Mouse (Mus musculus) lung, embryonic 16.5 days (tissue): Measurements from ENCODE around the gene Ilk. TPM values are rescaled to one million over a fixed set of nuclear protein-coding genes. Genes with fewer than 3 reads are reported as not detected.

ENCODE experiments used
- ATAC-seq: fragments of 200-750 bp; cut with Nextera tagmentation; 2 replicates; pipeline ENCODE4 v1.8.0; 2017; ENCODE audit warnings: low read depth, mild to moderate bottlenecking, moderate library complexity
- H3K27ac ChIP-seq: fragments of 300-500 bp; sonication (generic); 2 replicates; pipeline ENCODE4 v1.5.1; 2014; ENCODE audit warnings: mild to moderate bottlenecking, control low read depth, low read length
- H3K27me3 ChIP-seq: fragments of 300-500 bp; sonication (generic); 2 replicates; pipeline ENCODE4 v1.6.1; 2014; ENCODE audit warnings: low read depth, low read length, mixed read lengths; ENCODE audit not compliant: control insufficient read depth, insufficient read depth
- H3K36me3 ChIP-seq: fragments of 300-500 bp; sonication (generic); 2 replicates; pipeline ENCODE4 v1.6.1; 2014; ENCODE audit warnings: low read length; ENCODE audit not compliant: control insufficient read depth, insufficient read depth
- H3K4me1 ChIP-seq: fragments of 300-500 bp; sonication (generic); replicated peaks from 2 replicates; pipeline ENCODE4 v1.6.1; 2014; ENCODE audit warnings: low read length, mixed read lengths; ENCODE audit not compliant: control insufficient read depth, insufficient read depth
- H3K4me2 ChIP-seq: fragments of 300-500 bp; sonication (generic); 2 replicates; pipeline ENCODE4 v1.6.1; 2014; ENCODE audit warnings: low read depth, low read length, control low read depth
- H3K4me3 ChIP-seq: fragments of 300-500 bp; sonication (generic); 2 replicates; pipeline ENCODE4 v1.5.1; 2014; ENCODE audit warnings: mild to moderate bottlenecking, low read length, control low read depth
- H3K9ac ChIP-seq: fragments of 300-500 bp; sonication (generic); 2 replicates; pipeline ENCODE4 v1.6.1; 2014; ENCODE audit warnings: low read length, control low read depth
- H3K9me3 ChIP-seq: fragments of 300-500 bp; sonication (generic); 2 replicates; pipeline ENCODE4 v1.6.1; 2016; ENCODE audit warnings: low read length; ENCODE audit not compliant: control insufficient read depth
- WGBS: fragments of 180-500 bp; shearing (Covaris S2); extraction: QIAGEN DNeasy Blood & Tissue Kit; methylation state at CpG from one replicate; pipeline ENCODE4 v1.1.7; 2014; 5-methylcytosine and 5-hydroxymethylcytosine counted together
- polyA plus RNA-seq: library from polyadenylated mRNA; unstranded; fragments of >200 nt; fragmentation: Nextera tagmentation; extraction: Ambion mirVana; gene quantifications from 2 replicates; pipeline ENCODE4 v1.2.1, GENCODE M21; 2015

Ilk gene
- polyA plus RNA-seq, 1 experiment from 2014 or later = 413 TPM

DNA sequence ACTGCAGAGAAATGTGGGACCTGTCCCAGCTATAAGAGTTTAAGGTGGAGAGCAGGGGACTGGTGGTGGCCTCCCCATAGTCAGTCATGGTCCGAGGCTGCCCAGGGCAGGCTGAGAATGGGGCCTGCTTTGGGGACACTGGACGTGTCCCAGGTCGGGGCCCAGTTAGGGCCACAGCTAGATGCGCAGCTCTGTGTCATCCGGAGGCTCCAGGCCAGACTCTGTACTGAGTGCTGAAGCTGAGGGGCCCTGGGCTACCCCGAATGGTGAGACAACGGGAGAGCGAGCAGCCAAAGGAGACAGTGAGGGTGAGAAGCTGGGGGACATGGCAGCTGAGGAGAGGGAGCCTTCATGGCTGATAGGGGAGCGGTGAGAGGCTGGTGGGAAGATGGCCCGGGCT, 16.9 kb downstream of the Ilk start:
- WGBS = 86% methylated on average over 10 of the region's 10 CpGs
- H3K9me3 ChIP-seq = no peaks in the 10 kb centered on the region
- H3K36me3 ChIP-seq = peaks cover 16% of the 10 kb centered on the region
- H3K27me3 ChIP-seq = no peaks in the 10 kb centered on the region
- peaks cover 6% of the 10 kb centered on the region; the same call in 1 of the 2 replicates for H3K4me1 ChIP-seq
- H3K4me3 ChIP-seq = no peak overlapping the region
- ATAC-seq = no peak
- H3K9ac ChIP-seq = no peak overlapping the region
- H3K27ac ChIP-seq = no peak overlapping the region
- no peak overlapping the region for H3K4me2 ChIP-seq

DNA sequence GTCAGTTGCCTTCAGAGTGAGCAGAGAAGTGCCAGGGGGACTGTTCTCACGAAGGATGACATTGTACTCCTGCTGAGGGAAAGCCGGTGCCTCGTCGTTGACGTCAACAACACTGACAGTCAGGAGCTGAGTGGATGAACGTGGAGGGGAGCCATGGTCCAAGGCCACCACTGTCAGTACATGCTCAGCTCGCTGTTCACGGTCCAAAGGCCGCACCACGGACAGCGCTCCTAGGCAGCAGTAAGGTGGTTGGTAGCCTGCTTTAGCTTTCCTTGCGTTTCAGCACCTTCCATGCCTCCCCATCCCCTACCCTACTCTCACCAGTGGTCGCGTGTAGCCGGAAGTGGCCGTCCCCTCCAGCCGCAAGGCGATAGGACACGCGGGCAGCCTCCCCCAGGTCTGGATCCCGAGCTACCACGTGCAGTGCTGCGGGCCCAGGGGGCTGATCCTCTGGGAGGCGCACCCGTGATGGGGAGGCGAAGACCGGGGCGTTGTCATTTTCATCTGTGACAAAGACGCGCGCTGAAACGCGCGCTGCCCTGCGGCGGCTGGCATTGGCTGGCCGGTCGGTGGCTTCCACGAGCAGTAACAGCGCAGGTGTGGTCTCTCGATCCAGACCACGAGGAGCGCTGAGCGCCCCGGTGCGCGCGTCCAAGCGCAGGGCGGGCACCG, 25.6 kb downstream of the Ilk start:
- H3K27me3 ChIP-seq = no peaks in the 10 kb centered on the region
- no peak overlapping the region for H3K9ac ChIP-seq
- ATAC-seq = peak; percentile 12
- H3K4me1 ChIP-seq = no peaks in the 10 kb centered on the region
- H3K4me2 ChIP-seq = peak overlapping the region; percentile 40
- H3K36me3 ChIP-seq = peaks cover 52% of the 10 kb centered on the region
- H3K4me3 ChIP-seq = peak overlapping the region; percentile 16; the same call in 1 of the 2 replicates
- WGBS = 48% methylated on average over 51 of the region's 51 CpGs
- H3K27ac ChIP-seq = no peak overlapping the region
- no peaks in the 10 kb centered on the region for H3K9me3 ChIP-seq

DNA sequence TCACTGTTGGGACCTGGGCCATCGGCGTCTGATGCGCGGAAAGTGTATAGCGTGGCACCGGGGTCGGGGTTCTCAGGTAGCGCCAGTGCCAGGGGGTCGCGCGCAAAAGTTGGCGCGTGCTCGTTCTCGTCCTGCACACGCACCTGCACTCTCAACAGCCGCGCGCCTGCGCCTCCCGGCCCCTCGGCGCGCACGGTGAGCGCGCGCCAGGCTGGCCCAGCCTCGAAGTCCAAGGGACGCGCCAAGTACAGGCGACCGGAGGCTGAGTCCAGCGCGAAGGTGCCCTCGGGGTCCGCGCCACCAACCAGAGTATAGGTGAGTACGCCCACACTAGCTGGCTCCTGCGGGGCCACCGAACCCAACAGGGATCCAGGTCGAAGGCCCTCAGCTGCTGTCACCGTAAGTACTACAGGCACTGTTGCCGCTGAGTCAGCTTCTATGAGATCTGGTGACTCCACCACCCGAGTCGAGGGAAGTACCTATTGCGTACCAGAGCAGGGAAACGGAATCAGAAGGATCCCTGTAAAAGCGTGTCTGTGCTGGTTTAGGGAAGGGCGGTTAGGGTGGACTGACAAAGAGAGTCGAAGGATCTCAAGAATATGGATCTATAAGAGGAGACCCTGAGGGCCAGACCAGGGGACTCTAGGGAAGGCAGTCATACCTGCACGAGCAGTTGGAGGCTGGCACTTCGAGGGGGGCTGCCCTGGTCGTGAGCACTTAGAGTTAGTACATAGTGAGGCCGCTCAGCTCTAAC, 26.3 kb downstream of the Ilk start:
- Histone ChIP-seq H3K4me3 (peak overlapping the region; percentile 16; the same call in 1 of the 2 replicates), H3K4me1 (peaks cover 4% of the 10 kb centered on the region; the same call in 1 of the 2 replicates), H3K36me3 (peaks cover 47% of the 10 kb centered on the region), H3K4me2 (peak overlapping the region; percentile 40), H3K9me3 (no peaks in the 10 kb centered on the region), H3K27ac (no peak overlapping the region), H3K9ac (no peak overlapping the region), H3K27me3 (no peaks in the 10 kb centered on the region)
- WGBS = 55% methylated on average over 55 of the region's 55 CpGs
- peak; percentile 18; the same call in 1 of the 2 replicates for ATAC-seq

DNA sequence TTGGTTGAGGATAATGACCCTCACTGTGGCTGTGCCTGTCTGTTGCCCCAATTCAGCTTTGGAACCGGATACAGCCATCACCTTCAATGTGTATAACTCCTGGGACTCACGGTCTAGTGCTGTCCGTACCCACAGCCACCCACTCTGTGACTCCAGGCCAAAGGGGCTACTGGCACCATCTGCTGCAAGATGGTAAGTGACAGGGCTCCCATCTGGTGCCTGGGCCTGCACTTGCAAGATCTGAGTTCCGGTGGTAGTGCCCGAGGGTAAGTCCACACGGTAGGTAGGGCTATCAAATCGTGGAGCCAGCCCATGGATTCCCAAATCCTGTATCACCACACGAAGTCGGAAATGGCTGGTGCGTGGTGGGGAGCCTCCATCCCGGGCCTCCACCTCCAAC, 27.9 kb downstream of the Ilk start:
- no peak for ATAC-seq
- H3K9ac ChIP-seq = no peak overlapping the region
- H3K4me2 ChIP-seq = no peak overlapping the region
- no peak overlapping the region for H3K4me3 ChIP-seq
- no peaks in the 10 kb centered on the region for H3K27me3 ChIP-seq
- 91% methylated on average over 11 of the region's 11 CpGs for WGBS
- H3K9me3 ChIP-seq = no peaks in the 10 kb centered on the region
- H3K36me3 ChIP-seq = peaks cover 42% of the 10 kb centered on the region
- no peak overlapping the region for H3K27ac ChIP-seq
- H3K4me1 ChIP-seq = peaks cover 6% of the 10 kb centered on the region; the same call in 1 of the 2 replicates

DNA sequence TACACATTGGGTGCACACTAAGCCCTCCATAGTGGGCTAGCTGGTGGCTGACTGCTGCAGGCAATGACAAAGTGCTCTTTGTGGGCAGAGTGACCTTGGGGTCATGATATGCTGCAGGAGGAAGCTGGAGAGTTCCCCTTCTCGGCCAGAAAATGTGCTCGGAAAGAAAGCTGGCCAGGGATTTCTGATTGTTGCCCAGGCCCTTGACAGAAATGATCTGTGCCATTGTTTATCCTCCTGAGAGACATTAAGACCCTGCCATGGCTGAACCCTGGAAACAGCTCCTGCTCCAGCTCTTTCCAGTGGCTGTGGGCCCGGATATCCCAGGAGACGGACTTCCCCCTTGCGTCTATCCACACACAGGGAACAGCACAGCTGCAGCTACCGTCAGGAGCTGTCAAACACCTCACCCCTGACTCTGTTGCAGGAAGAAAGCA, 31.4 kb downstream of the Ilk start:
- WGBS = 13% methylated on average over 6 of the region's 6 CpGs
- Histone ChIP-seq H3K9me3 (no peaks in the 10 kb centered on the region), H3K27me3 (no peaks in the 10 kb centered on the region), H3K9ac (peak overlapping the region; percentile 30; the same call in 1 of the 2 replicates), H3K27ac (peak overlapping the region; percentile 50), H3K4me2 (no peak overlapping the region), H3K36me3 (peaks cover 41% of the 10 kb centered on the region), H3K4me3 (no peak overlapping the region), H3K4me1 (peaks cover 8% of the 10 kb centered on the region; the same call in 1 of the 2 replicates)
- peak; percentile 61 for ATAC-seq

DNA sequence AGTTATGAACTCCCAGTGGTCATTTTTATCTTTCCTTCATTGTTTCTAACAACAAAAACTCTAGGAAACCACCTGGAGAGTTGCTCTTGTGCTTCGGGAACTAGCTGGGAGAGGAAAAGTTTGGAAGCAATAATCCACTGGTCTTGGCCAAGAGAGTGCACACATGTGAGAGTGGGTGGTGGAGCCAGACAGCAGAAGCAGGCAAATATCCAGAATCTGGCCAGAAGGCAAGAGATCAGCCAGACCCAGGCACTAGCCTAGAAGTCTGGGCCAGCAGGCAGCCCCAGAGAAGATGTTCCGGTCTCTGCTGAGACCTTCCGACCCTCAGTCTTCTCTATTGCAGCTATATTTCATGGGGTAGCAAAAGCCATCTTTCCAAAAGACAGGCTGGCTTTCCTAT, 33.6 kb downstream of the Ilk start:
- peaks cover 27% of the 10 kb centered on the region for H3K36me3 ChIP-seq
- WGBS = 80% methylated on average over 3 of the region's 3 CpGs
- no peak overlapping the region for H3K27ac ChIP-seq
- no peak overlapping the region for H3K9ac ChIP-seq
- no peak for ATAC-seq
- no peaks in the 10 kb centered on the region for H3K27me3 ChIP-seq
- no peak overlapping the region for H3K4me3 ChIP-seq
- H3K4me2 ChIP-seq = no peak overlapping the region
- no peaks in the 10 kb centered on the region for H3K9me3 ChIP-seq
- peaks cover 24% of the 10 kb centered on the region for H3K4me1 ChIP-seq

DNA sequence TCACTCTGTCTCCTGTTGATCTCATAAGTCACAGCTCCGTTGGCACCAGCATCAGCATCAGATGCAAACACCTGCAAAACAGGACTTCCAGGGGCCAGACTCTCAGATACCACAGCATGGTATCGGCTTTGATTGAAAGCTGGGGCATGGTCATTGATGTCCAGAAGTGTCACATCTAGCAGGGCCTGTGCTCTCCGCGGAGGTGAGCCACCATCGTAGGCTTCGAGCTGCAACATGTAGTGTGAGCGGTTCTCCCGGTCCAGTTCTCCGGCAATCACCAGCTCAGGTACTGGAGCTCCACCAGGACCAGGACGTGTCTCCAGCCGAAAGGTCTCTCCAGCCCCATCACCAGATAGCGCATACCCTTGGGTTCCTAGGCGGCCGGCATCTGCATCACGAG, 35.9 kb downstream of the Ilk start:
- H3K27ac ChIP-seq = no peak overlapping the region
- 93% methylated on average over 15 of the region's 15 CpGs for WGBS
- ATAC-seq = no peak
- no peaks in the 10 kb centered on the region for H3K9me3 ChIP-seq
- no peak overlapping the region for H3K4me2 ChIP-seq
- H3K36me3 ChIP-seq = peaks cover 17% of the 10 kb centered on the region
- no peaks in the 10 kb centered on the region for H3K27me3 ChIP-seq
- H3K4me1 ChIP-seq = peaks cover 24% of the 10 kb centered on the region
- no peak overlapping the region for H3K4me3 ChIP-seq
- H3K9ac ChIP-seq = no peak overlapping the region

DNA sequence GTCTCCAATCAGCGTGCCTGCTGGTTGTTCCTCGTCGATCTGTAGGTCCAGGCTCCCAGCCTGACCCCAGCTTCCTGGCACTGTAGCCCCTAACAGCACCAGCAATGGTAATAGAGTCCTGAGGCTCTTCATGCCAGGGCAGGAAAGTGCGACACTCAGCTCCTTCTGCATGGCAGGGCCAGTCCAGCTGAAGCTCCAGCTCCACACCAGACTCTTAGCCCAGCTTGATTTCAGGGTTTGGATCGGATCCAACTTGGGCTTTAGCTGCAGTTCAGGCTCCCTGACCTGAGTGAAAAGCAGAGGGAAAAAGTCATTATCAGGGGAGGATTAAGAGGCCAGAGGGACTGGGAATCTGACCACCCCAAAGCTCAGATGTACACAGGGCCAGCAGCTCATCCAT, 36.6 kb downstream of the Ilk start:
- Histone ChIP-seq H3K4me2 (no peak overlapping the region), H3K4me3 (no peak overlapping the region), H3K9ac (no peak overlapping the region), H3K9me3 (no peaks in the 10 kb centered on the region), H3K4me1 (peaks cover 27% of the 10 kb centered on the region), H3K36me3 (peaks cover 17% of the 10 kb centered on the region), H3K27ac (peak overlapping the region; percentile 65), H3K27me3 (no peaks in the 10 kb centered on the region)
- WGBS = 75% methylated on average over 5 of the region's 5 CpGs
- 0 out of 2 replicates have a peak, but pooled peaks have one; percentile 24 for ATAC-seq

DNA sequence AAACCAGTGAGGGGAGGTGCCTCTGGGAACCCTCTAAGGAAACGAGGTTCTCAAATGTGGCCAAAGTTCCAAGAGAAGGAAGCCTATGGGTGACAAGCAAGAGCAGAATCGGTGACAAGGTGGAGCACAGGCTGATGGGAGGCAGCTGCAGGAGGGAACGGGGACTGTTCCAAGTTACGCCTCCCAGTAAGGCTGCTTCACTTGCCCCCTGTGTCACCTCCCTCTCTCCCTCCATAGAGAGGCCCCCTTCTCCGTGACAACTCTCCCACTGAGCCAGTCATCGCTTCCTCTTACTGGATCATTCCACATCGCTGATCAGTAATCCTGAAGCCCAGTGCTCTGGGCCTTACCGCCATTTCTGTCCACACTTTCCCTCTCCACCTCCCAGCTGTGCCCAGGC, 38.3 kb downstream of the Ilk start:
- H3K27ac ChIP-seq = peak overlapping the region; percentile 35; the same call in 1 of the 2 replicates
- no peak overlapping the region for H3K4me2 ChIP-seq
- peaks cover 17% of the 10 kb centered on the region for H3K36me3 ChIP-seq

More for the DNA sequence above, 38.3 kb downstream of the Ilk start:
- Histone ChIP-seq H3K27me3 (no peaks in the 10 kb centered on the region), H3K9me3 (no peaks in the 10 kb centered on the region), H3K4me1 (peaks cover 40% of the 10 kb centered on the region), H3K4me3 (no peak overlapping the region), H3K9ac (no peak overlapping the region)
- ATAC-seq = no peak
- WGBS = 36% methylated on average over 8 of the region's 8 CpGs
